Mouse (Mus musculus): ENCODE data around the gene C1qtnf5.
"Not testable (repeated sequence)": the region's sequence is repeated elsewhere in the genome, so short reads cannot be mapped to it uniquely, and the experiment has no call there.

C1qtnf5 gene

DNA sequence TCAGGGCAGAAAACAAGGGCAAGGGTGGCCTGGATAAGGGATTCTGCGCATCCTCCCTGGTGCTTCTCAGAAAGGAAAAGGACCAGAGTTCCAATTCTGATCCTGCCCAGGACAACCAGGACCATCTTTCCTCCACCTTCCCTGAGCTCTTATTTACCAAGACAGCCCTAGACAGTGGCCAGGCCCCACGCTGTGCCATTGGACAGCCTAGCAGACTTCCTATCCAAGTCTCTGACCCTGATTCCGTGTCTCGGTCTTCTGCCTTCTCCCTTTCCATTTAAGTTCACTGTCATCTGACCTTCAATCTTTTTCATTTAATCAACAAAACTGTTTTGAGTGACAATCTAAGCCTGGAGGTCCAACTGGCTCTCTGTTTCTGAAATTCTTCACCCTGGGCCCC lies 449 bp upstream of the C1qtnf5 start:
- DNase-seq, result no peak

DNA sequence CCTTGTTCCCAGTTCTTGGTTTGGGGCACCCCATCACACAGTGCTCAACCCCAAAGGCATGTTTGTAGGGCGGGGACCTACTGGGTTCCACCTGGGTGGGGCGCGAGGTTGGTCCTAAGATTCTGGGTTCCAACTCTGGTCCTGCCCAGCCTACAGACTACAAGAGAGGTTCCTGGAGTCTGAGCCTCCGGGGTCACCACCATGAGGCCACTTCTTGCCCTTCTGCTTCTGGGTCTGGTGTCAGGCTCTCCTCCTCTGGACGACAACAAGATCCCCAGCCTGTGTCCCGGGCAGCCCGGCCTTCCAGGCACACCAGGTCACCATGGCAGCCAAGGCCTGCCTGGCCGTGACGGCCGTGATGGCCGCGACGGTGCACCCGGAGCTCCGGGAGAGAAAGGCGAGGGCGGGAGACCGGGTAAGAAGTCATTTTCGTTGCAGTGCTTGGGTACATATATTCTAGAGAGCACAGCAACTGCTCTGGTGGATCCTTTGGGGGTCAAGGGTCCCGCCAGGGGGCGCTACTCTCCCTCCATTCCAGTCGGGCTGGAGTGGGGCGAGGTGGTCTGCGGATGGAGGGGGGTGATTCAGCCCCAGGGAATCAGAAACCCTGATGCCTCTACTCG lies 623 bp downstream of the C1qtnf5 start:
- peak; percentile 80 for DNase-seq

DNA sequence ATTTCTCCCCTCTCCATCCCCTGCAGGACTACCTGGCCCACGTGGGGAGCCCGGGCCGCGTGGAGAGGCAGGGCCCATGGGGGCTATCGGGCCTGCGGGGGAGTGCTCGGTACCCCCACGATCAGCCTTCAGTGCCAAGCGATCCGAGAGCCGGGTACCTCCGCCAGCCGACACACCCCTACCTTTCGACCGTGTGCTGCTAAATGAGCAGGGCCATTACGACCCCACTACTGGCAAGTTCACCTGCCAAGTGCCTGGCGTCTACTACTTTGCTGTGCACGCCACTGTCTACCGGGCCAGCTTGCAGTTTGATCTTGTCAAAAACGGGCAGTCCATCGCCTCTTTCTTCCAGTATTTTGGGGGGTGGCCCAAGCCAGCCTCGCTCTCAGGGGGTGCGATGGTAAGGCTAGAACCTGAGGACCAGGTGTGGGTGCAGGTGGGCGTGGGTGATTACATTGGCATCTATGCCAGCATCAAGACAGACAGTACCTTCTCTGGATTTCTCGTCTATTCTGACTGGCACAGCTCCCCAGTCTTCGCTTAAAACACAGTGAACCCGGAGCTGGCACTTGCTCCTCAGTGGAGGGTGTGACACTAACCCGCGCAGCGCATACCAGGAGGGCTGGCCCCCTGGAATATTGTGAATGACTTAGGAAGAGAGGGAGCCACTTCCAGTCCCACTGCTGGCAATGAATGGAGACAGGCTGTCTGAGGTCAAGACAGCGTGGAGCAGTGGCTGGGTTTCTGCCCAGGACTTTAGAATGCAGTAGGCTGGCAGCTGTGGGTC lies 1.4 kb downstream of the C1qtnf5 start:
- no peak for DNase-seq

DNA sequence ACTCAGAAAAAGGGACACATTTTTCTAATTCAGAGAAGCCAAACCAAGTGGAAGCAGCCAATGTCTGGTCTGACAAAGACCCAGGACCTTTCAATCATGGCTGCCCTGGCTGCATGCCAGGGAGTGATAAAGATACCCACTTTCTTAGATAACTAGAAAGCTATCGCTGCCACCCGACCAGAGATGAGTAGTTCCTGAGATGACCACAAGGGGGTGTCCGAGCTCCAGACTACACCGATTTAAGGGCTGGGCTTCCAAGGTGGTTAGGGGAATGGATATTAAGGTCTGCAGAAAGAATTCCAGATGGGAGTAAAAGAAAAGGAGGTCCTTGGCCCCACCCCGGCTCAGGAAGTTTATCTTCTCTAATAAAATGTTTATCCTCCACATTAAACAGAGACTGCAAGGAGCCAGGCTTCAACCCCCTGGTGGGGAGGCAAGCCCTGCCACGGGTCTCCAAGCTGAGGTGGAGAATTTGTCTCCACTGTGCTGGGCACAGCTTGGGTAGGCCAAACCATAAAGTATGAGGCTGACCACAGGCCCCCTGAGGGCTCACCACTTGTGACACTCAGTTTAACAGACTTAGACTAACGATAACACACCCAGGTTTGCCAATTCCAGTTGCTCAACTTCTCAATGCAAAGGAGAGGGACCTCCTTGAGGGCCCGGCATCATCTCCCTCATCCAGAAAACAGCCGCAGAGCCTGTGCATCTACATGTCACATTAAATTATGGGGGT lies 2.5 kb downstream of the C1qtnf5 start:
- peak; percentile 87 for DNase-seq

DNA sequence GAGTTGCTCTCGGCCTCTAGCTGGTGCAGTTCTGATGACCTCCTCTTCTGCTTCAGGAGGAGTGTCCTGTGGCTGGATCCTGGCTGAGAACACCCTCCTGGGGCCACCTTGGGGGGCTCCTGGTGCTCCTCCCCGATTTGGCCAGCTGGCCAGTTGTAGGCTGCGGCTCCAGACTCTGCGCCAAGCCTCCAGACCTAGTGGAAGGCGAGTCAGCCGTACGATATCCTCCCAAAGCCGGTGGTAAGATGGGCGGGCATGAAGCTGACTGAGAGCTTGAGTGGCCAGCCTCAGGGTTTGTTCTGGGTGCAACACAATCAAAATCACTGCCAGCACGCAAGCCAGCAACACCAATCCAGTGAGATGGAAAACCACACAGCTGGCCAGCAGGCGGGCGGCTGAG lies 4.9 kb downstream of the C1qtnf5 start:
- DNase-seq, result not testable (repeated sequence)

DNA sequence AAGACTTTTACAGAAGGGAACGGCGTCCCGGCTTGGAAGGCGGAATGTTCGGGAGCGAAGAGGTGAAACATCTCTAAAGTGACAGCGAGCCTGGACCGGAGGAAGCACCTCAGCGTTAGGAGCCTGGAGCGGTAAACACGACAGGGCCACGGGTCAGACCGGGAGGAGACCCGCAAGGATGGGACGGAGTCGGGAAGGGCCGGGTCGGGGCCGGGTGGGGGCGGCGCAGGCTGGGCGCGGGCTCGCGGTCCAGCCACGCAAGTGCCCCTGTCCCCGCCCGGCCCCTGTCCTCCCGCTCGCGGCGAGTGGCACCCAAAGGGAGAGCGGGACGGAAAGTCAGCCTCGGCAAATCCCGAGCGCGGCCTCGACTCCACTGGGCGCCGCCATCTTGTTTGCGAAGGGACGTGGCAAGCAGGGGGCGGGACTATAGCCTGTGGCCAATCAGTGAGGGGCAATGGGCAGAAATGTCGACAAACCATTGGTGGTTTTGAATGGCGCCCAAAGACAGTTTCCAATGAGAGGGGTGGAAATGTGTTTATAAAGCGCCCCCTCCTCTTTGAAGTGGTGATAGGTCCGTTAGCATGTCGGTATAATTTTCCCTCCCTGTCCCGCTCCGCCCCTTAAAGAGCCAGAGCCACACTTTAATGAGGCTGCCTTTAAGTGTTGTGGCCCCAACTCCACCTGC lies 6.2 kb downstream of the C1qtnf5 start, which contains the start of the genes Gm49380 and Rnf26:
Gene Gm49380 (minus strand): TSS at position 396 of the 685 bp plus-strand sequence.
Gene Rnf26 (minus strand): TSS at position 413 of the 685 bp plus-strand sequence.
- DNase-seq, result peak; percentile 97

DNA sequence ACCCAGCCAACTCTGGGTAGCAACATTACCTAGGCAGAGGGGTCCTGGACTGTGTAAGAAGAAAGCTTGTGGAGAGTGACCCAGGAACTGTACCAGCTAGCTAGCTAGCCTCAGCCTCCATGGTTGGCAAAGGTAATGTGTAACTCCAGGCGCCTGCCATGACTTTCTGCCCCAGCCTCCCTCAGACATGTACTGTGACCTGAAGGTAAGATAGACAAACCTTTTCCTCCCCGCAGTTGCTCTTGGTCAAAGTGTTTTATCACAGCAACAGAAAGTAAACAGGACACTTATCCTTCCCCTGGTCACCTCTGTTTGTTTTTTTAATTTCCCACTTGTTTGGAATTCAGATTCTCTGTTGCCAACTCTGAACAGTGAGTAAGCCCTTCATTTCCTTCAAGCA lies 7.4 kb downstream of the C1qtnf5 start:
- no peak for DNase-seq

DNA sequence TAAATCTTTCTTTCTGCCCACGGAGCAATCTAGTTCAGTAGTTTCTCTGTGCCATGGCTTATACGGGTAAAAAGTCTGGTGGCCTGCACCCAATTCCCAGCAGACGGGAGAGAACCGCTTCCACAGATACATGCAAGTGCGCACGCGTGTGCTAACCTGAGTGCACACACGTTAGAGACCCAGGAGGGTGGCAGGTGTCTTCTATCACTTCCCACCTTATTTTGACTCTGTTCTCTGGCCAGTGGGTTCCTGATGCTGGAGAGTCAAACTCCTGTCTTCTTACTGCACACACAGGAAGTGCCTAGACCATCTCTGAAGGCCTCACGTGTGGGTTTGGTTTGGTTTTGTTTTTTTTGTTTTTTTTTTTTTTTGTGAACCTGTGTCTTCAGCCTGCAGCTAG lies 8.6 kb downstream of the C1qtnf5 start:
- no peak for DNase-seq

DNA sequence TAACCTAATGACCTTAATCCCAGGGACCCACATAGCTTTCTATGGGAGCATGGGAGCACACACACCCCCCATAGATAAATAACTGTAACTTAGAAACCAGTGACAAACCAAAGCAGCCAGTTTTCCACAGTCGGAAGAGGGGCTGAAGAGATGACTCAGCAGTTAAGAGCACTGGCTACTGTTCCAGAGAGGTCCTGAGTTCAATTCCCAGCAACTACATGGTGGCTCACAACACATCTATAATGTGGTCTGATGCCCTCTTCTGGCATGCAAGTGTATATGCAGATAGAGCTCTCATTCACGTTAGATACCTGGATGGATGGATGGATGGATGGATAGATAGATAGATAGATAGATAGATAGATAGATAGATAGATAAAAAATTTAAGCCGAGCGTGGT lies 9.1 kb downstream of the C1qtnf5 start:
- no peak for DNase-seq

DNA sequence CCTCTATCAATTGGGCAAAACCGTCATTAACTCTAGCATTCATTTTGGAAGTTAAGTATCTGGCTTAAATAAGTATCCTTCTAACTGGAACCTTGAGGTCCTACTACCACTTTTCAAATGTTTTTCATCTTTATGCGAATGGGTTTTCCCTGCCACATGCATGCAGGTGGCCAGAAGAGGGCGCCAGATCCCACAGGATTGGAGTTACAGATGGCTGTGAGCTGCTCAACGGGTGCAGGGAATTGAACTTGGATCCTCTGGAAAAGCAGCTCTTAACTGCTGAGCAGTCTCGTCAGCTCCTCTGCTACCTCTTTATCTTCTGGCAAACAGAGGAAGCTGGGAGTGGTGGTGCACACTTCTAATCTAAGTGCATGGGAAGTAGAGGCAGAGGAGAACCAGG lies 12.0 kb downstream of the C1qtnf5 start:
- peak; percentile 67 for DNase-seq

DNA sequence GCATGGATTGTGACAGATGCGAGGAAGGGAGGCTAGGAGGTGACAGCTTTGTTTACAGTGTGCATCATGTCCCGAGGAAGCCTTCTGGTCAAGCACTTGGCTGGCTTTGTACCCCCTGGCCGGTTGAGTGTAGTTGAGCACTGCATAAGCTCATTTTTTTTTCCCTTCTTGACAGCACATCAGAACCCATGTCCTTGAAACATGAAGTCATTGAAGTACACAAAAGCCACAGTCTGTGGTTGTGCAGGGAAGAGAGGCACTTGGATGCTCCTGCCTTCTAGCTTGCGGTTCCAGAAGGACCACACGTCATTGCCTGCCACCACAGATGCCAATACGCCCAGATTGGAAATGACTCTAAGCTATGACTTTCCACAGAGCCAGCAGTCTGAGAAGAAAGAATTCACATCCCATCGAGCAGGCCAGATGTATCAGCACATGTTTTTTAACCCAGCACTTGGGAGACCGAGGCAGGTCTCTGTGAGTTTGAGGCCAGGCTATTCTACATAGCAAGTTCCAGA lies 13.0 kb downstream of the C1qtnf5 start:
- DNase-seq, result no peak

DNA sequence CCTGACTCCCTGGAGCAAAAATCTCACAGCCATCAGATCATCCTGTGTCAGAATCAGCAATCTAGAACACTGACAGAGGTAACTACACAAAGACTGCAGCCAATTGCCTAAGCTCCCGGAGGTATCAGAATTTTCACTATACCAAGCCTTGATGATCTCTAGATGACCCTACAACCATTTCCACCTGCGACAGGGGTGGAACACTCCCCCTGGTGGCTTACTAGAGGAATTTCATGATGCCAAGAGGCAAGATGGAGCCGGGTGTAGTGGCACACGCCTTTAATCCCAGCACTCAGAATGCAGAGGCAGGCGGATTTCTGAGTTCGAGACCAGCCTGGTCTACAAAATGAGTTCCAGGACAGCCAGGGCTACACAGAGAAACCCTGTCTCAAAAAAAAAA lies 17.3 kb downstream of the C1qtnf5 start:
- DNase-seq, result no peak

DNA sequence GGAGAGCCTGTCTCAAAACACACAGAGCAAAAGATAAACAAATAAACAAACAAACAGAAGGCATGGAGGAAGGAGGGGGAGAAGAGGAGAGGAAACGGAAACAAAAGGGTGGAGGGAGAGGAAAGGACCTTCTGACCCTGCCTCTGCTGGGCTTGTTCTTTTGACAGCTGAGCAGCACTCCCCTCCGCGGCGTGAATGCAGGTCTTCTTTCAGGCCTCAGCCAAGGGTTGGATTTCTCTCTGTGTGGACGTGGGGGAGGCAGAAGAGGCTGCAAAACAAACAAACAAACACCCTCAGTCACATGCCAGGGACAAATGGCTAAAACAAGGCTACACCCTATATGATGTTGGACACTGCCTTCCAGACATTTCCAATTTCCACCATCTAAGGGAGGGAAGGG lies 18.0 kb downstream of the C1qtnf5 start:
- DNase-seq, result no peak

DNA sequence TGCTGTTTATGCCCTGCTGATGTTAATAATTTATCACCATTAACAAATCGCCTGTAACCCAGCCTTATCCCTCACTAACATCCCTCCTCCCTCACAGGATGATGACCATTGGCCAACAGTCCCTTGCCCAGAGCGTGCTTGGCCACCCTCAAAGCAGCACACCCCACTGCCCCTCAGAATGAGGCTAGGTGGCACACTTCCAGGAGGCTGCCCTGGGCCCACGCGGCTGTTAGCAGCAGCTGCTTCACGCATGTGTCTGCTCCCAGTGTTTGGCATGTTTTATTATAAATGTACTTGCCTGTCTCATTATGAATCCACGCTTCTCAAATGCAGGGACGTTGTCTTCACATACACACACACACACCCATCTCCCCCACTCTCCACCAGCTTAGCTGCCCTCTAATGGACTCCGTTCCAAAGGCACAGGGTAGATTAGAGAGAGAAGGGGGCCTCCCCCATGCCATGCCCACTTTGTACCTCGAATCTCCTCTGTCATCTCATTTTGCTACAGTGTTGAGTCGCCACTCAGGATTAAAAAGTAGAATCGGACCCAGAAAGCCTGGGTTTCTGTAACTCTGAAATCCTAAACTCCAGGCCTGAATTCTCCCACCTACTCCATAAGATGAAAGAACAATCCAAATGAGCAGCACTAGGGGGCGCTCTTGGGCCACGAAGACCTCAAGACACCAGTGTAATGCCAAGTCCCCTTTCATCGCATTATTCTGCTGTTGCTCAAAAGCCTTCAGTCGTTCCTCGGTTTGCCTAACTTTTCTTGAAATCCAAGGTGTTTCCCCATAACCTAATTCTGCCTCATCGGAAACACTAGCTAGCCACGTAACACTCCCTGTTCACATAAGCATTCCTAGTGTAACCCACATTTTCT lies 18.7 kb downstream of the C1qtnf5 start:
- DNase-seq, result peak; percentile 95

DNA sequence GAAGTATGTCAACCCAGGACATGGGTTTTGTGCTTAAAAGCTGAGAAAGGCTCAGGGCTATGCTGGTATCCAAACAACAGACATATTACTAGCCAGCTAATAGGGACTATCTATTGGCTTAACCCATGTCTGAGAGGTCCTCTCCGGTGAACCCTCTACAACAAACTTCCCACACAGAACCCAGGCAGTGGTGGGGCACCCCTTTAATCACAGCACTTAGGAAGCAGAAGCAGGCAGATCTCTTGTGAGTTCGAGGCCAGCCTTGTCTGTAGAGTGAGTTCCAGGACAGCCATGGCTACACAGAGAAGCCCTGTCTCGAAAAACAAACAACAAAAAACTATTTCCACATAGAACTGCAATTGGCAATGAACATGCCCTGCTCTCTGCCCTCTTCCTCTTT lies 19.7 kb downstream of the C1qtnf5 start:
- no peak for DNase-seq

DNA sequence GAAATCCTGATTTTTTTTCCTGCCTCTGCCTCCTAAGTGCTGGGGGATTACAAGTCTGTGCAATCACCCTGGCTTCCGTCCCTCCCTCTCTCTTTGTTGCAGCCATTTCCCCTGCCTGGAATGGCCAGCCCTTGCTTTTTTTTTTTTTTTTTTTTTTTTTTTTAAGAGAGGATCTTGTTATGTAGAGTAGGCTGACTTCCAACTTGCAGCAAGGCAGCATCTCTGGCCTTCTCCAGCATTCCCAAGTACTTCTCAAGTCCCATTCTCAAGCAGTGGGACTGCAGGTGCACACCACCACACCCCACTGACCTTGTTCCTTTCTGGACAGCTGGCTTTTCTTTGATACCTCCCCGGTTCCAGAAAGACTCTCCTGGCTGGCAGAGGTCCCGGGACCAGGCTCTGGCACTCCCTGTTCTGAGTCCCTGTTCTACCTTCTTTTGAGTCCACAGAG lies 20.3 kb downstream of the C1qtnf5 start:
- no peak for DNase-seq

DNA sequence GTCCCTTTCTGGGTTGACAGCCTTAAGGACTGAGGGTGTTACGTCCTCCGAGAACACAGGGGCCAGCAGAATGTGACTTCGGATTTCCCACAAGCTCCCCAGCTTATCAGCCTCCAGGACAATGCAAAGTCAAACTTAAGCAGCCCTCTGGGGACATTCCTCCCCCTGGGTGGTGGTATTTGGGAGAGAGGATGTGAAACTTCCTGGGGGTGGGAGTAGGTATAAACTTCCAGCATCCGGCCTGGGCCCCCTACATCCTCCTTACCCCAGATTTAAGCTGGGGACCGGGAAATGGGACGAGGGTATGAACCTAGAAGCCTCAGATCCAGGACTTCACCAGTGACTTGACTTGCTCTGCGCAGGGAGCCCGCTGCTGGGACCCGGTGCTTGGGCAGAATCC lies 22.6 kb downstream of the C1qtnf5 start:
- DNase-seq, result no peak

DNA sequence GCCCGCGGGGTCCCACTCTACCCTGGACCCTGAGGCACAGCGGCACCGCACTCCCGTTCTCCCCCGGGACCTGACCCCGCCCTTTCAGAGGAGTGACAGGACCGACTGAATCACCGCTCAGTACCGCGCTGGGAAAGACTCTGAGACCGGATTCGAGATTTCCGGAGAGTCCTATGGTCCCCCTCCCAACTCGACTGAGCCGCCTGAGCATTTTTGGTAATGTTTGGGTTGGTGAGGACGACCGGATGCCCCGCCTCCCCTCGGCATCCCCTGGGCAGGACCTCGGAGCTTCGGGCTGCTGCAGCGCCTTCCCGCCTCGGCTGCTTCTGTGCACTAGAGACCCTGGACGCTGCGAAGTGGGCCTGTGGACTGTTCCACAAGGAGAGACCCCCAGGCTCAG lies 23.0 kb downstream of the C1qtnf5 start:
- peak; percentile 91 for DNase-seq

DNA sequence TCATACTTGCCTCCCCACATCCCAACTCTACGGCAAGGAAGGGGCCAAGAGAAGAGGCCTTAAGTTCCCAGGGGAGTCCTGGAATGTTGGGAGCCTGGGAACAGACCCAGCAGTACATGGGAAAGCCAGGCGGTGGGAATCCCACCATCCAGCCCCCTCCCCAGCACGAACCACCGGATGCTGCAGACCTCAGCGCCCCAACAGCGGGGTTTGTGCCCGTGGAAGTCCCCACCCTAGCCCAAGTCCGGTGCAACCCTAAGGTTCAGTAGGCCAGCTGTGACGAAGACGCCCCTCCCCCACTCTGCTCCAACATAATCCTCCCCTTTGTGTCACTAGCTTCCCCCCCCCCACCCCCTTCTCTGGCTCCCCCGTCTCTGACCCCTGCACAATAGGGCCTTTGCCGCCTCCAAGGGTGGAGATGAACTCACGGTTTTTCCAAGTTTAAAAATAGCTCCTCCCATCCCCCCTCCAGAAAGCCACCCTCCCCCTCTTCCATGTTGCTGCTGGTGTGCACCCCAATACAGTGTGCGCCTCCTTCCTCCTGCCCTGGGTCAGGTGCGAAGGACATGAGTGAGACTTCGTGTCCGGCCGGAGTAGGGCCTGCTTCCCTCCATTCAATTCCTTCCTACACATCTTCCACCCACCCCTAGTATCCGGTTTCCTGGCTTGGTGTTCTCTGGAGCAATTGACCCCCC lies 23.7 kb downstream of the C1qtnf5 start:
- peak; percentile 85 for DNase-seq

DNA sequence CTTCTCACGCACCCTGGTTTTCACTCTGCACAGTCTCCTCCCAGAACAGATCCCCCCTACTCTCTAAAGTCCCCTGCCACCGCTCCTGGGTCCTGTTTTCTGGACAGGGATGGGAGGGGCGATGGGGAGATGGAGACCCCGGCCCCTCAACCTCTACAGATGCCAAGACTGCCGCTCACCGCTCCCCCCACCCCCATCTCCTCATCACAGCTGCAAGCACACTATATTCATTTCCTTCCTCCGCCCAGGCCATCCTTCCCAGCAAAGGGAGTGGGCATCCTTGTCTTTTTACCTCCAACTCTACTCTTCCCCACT lies 24.2 kb downstream of the C1qtnf5 start:
- peak; percentile 52 for DNase-seq

DNA sequence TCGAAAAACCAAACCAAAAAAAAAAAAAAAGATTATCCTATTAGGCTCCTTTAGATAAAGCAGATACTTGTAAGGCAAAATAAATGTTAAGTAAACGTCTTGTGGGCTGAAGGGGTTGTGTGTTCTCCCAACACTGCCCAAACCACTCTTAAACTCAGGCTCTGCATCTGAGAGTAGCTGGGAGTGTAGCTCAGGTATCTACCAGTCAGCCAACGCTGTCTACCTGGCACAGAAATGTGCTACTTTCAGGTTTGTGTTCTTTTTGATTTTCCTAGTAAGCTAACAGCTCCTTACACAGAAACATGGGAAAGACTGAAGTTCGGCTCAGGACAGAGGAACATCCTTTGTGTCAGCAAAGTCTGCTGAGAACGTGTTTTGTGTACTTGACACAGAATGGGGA lies 25.2 kb downstream of the C1qtnf5 start:
- DNase-seq, result no peak

All from kidney, postnatal 10 days (tissue).